Mouse (Mus musculus) heart, adult 2 months (tissue): ENCODE data around the gene Acot5.

Experiments
- CTCF ChIP-seq: fragments of 200-600 bp; IDR thresholded peaks from 2 replicates; pipeline ENCODE4 v1.8.1; 2022; ENCODE audit warnings: antibody characterized with exemption, mild to moderate bottlenecking, moderate library complexity
- EP300 ChIP-seq: fragments of 200-500 bp; IDR thresholded peaks from 2 replicates; pipeline ENCODE4 v1.6.1; 2011; ENCODE audit warnings: low read depth, low read length, control low read depth; ENCODE audit not compliant: insufficient read depth

GRCm38 (mm10) chr12:84119584-84119983 lies 50.5 kb downstream of the Acot5 start:
- TF ChIP-seq EP300 (no peak), CTCF (no peak)
